Mouse (Mus musculus): Measurements from ENCODE around the gene Zmat3. TPM values are rescaled to one million over a fixed set of nuclear protein-coding genes. Genes with fewer than 3 reads are reported as not detected.

The Zmat3 gene
- 7.2 and 8.0 TPM in 2 replicates for polyA plus RNA-seq (2015; fragmentation: Nextera tagmentation; extraction: Ambion mirVana)

DNA sequence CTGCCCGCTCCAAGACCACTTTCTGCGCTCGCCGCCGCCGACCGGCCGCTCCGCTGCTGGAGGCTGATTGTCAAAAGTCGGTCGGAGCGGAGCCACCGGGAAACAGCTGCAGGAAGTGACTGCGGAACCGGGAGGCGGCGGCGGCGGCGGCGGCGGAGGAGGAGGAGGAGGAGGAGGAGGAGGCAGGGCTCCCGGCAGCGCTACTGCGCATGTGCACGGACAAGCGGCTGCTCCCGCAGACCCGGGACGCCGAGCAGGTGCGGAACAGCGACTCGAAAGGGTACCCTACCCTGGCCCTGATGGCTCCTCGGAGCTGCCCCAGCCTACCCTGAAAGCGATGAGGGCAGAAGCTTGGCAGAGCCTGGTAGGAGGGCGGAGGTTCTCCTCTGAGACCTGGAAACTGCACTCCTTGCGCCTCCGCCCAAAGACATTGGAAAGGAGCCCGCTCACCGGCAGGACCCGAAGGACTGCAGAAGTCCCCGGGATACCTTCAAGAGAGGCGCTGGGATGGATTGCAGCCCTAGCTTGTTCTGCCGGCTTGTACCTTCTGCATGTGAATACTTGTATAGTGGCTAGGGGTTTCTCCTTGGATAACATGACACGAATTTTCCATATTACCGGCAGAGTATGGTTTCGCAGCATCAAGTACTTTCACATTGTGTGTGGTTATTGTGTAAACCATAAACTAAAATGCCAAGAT lies at the start of gene Zmat3:
TSS of gene Zmat3 (minus strand) at position 469 of the 700 bp plus-strand sequence.

DNA sequence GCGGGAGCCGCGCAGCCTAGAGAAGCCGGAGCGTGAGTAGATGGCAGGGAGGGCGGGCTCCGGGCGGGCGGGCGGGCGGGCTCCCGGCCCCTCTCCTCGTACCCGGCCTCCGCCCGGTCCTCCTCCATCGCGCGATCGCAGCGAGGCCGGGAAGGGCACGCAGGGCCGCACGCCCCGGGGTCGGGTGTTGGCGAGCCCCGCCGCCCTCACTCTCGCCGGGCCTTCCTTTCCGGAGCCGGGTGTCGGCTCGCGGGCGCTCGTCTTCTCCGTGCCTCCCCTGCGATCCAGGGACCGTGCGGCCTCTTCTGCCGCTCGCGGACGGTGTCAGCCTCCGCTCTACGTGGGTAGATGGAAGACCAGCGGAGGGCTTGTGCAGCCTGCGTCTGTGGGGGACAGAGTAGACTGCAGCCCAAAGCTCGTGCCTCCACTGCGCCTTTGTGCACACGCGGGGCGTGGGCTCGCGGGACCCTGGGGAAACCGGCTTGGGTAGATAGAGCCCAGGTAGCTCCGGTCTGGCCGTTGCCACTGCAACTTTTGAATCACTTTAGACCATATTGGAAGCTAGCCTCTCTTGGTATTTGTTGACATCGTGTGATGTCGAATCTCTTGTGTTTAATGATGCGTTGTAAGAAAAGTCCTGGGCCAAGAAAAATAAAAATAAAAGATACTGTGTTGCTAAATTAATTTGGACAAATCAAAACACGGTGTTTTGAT lies 31.8 kb upstream of the Zmat3 start, which contains the start of gene Pik3ca:
TSS of gene Pik3ca (plus strand) at position 211 of the 714 bp plus-strand sequence.

Other genes with a start within 250 kb of the Zmat3 start
- gene Pik3ca, start 31.7 kb upstream of the Zmat3 start, polyA plus RNA-seq (2015; fragmentation: Nextera tagmentation; extraction: Ambion mirVana) = 10.8 and 12.4 TPM in 2 replicates
- gene Kcnmb3, start 126.2 kb upstream of the Zmat3 start, polyA plus RNA-seq (2015; fragmentation: Nextera tagmentation; extraction: Ambion mirVana) = not detected in 2 replicates
- gene Zfp639, start 144.2 kb upstream of the Zmat3 start, polyA plus RNA-seq (2015; fragmentation: Nextera tagmentation; extraction: Ambion mirVana) = 32.2 and 38.0 TPM in 2 replicates
- 40.7 and 43.4 TPM in 2 replicates for gene Mfn1, start 163.5 kb upstream of the Zmat3 start, polyA plus RNA-seq (2015; fragmentation: Nextera tagmentation; extraction: Ambion mirVana)